Mouse (Mus musculus) kidney, embryonic 16.5 days (tissue): ENCODE results near the gene Trpm1. TPM values are rescaled to one million over a fixed set of nuclear protein-coding genes. Genes with fewer than 3 reads are reported as not detected.

Experiments used
- ATAC-seq: fragments of 200-750 bp; cut with Nextera tagmentation; 2 replicates; pipeline ENCODE4 v1.8.0; 2017; ENCODE audit warnings: moderate TSS enrichment; ENCODE audit not compliant: low FRiP score, low TSS enrichment
- H3K27ac ChIP-seq: fragments of 300-500 bp; sonication (generic); 2 replicates; pipeline ENCODE4 v1.5.1; 2014; ENCODE audit warnings: low read length
- H3K27me3 ChIP-seq: fragments of 300-500 bp; sonication (generic); 2 replicates; pipeline ENCODE4 v1.6.1; 2014; ENCODE audit warnings: low read length, control low read depth, mixed read lengths; ENCODE audit not compliant: insufficient read depth
- H3K36me3 ChIP-seq: fragments of 300-500 bp; sonication (generic); 2 replicates; pipeline ENCODE4 v1.6.1; 2014; ENCODE audit warnings: low read length, control low read depth, mixed read lengths; ENCODE audit not compliant: insufficient read depth
- H3K4me1 ChIP-seq: fragments of 300-500 bp; sonication (generic); 2 replicates; pipeline ENCODE4 v1.6.1; 2014; ENCODE audit warnings: low read length, control low read depth, mixed read lengths; ENCODE audit not compliant: insufficient read depth
- H3K4me2 ChIP-seq: fragments of 300-500 bp; sonication (generic); replicated peaks from 2 replicates; pipeline ENCODE4 v1.6.1; 2014; ENCODE audit warnings: low read depth, low read length
- H3K4me3 ChIP-seq: fragments of 300-500 bp; sonication (generic); 2 replicates; pipeline ENCODE4 v1.5.1; 2014; ENCODE audit warnings: mild to moderate bottlenecking, low read length
- H3K9ac ChIP-seq: fragments of 300-500 bp; sonication (generic); replicated peaks from 2 replicates; pipeline ENCODE4 v1.6.1; 2014; ENCODE audit warnings: low read length
- H3K9me3 ChIP-seq: fragments of 300-500 bp; sonication (generic); 2 replicates; pipeline ENCODE4 v1.6.1; 2016; ENCODE audit warnings: low read length, control low read depth
- WGBS: fragments of 180-500 bp; shearing (Covaris S2); extraction: QIAGEN DNeasy Blood & Tissue Kit; methylation state at CpG from one replicate; pipeline ENCODE4 v1.1.7; 2014; 5-methylcytosine and 5-hydroxymethylcytosine counted together
- polyA plus RNA-seq: library from polyadenylated mRNA; unstranded; fragments of >200 nt; fragmentation: Nextera tagmentation; extraction: Ambion mirVana; gene quantifications from 2 replicates; pipeline ENCODE4 v1.2.1, GENCODE M21; 2015

The Trpm1 gene
- polyA plus RNA-seq, 1 experiment from 2014 or later: 0.05 TPM

DNA sequence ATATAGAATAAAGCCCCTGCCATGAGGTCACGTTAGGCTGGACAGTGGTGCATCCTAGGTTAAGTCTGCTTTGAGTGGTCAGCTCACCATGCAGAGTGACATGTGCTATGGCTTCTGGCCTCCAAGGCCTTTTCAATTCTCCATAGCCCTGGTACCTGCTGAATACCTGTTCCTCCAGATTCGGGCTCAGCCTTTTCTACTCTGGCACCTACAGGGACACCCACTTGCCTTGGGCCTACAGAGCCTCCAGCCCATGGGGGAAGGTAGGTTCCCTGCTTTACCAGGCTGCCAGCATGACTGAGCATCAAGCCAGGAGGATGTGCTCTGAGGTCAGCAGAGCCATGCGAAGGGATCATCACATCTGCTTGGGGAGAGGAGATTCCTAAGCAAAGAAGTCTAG, 9.5 kb downstream of the Trpm1 start:
- no peak overlapping the region for H3K27ac ChIP-seq
- H3K4me2 ChIP-seq: no peak overlapping the region
- ATAC-seq: no peak
- H3K27me3 ChIP-seq: no peaks in the 10 kb centered on the region
- no peaks in the 10 kb centered on the region for H3K9me3 ChIP-seq
- H3K4me3 ChIP-seq: no peak overlapping the region
- no peaks in the 10 kb centered on the region for H3K4me1 ChIP-seq
- 84% methylated on average over 3 of the region's 3 CpGs for WGBS
- no peaks in the 10 kb centered on the region for H3K36me3 ChIP-seq
- no peak overlapping the region for H3K9ac ChIP-seq

DNA sequence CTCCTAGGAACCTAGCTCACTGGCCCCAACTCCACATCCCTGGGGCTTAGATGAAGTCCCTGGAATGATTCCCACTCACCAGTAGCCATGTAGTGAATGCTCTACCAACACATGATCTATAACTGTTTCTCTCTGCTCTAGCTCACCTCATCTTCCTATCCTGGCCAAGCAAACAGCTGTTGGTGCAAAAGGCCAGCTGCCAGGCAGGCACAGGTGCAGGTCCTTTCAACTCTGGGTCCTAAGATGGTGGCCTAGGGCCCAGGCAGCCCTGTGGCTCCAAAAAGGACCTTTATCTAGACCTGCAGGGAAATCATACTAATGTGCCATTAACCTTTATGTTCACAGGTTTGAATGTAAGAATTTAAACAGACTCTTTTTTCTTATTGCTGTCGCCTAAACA, 10.3 kb downstream of the Trpm1 start:
- H3K27me3 ChIP-seq: no peaks in the 10 kb centered on the region
- no peak overlapping the region for H3K4me2 ChIP-seq
- ATAC-seq: no peak
- no peak overlapping the region for H3K4me3 ChIP-seq
- H3K27ac ChIP-seq: no peak overlapping the region
- no peaks in the 10 kb centered on the region for H3K9me3 ChIP-seq
- H3K4me1 ChIP-seq: no peaks in the 10 kb centered on the region
- H3K36me3 ChIP-seq: no peaks in the 10 kb centered on the region
- WGBS: 87% methylated on average over 1 of the region's 1 CpGs
- H3K9ac ChIP-seq: no peak overlapping the region

DNA sequence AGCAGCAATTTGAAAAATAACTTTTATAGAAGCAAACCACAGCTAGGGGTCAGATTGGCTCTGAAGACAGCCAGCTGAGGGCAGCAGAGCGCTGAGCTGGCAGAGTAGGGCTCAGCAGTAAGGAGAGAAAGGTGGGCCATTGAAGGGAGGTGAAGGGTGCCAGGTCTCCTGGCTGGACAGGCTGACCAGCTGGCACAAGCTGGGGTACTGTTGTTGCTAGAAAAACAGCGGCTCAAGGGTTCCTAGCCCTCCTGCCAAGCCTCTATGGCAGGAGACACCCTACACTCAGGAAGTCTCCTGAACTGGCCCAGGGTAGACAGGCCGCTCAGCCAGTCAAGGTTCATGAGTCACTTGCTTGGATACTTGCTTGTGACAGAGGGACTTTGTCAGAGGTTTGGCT, 11.4 kb downstream of the Trpm1 start:
- H3K9me3 ChIP-seq: no peaks in the 10 kb centered on the region
- H3K4me3 ChIP-seq: no peak overlapping the region
- H3K4me1 ChIP-seq: no peaks in the 10 kb centered on the region
- 57% methylated on average over 3 of the region's 3 CpGs for WGBS
- no peaks in the 10 kb centered on the region for H3K36me3 ChIP-seq
- ATAC-seq: peak; percentile 67; the same call in 1 of the 2 replicates
- no peak overlapping the region for H3K9ac ChIP-seq
- H3K27me3 ChIP-seq: no peaks in the 10 kb centered on the region
- no peak overlapping the region for H3K4me2 ChIP-seq
- H3K27ac ChIP-seq: no peak overlapping the region

DNA sequence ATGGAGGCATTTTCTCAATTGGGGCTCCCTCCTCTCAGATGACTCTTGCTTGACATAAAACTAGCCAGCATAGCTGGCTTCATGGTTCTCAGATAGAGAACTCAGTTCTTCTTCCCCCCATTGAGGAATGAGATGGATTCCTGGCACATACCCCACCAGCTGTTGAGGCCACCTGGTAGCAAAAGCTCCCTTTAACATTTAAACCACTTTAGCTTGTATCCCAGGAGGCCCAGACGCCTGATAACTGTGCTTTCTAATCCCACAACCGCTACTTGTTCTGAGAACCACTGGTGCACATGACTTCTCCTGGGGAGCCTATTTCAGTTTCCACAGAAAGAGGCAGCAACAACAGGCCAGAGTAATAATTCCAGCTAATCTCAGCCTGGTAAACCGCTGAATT, 12.4 kb downstream of the Trpm1 start:
- Histone ChIP-seq H3K36me3 (no peaks in the 10 kb centered on the region), H3K4me3 (no peak overlapping the region), H3K27me3 (no peaks in the 10 kb centered on the region), H3K4me1 (no peaks in the 10 kb centered on the region), H3K27ac (no peak overlapping the region), H3K9me3 (no peaks in the 10 kb centered on the region), H3K4me2 (no peak overlapping the region), H3K9ac (no peak overlapping the region)
- WGBS: 92% methylated on average over 3 of the region's 3 CpGs
- no peak for ATAC-seq

DNA sequence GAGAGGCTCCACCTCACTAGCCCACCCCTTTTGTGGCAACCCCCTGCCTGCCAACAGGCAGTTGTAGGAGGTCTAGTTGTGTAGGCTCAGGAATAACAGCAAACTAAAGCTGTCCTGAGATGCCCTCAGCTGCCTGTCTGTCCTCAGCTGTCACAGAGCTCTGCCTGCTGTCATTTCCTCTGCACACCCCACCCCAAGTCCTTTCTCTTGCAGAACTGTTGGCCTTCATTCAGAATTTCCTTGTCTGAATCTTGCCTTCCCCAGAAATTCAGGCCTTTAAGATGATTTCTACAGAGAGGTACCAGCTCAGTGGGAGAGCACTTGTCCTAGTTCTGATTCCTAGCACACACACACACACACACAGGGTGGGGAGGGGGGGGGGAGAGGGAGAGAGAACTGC, 13.1 kb downstream of the Trpm1 start:
- Histone ChIP-seq H3K27me3 (no peaks in the 10 kb centered on the region), H3K4me1 (no peaks in the 10 kb centered on the region), H3K9me3 (no peaks in the 10 kb centered on the region), H3K36me3 (no peaks in the 10 kb centered on the region), H3K27ac (no peak overlapping the region), H3K4me3 (no peak overlapping the region), H3K4me2 (no peak overlapping the region), H3K9ac (no peak overlapping the region)
- ATAC-seq: no peak

DNA sequence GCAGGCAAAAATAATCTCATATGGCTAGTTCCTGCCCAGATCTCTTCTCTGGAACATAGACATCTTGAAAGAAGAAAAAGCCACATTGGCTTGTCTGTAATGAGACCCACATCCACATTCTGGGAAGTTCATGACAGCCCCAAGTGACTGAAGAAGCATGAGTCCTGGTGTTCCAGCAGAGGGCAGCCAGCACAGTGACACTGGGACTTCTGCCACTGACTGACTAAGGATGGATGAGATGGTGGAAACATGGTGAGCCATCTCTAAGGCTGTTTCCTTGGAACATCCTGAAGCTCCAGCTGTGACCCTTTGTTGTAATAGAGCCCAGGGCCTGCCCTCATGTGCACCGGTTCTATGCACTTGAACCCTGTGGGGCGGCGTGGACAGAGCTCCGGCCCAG, 25.7 kb downstream of the Trpm1 start:
- Histone ChIP-seq H3K9ac (no peak overlapping the region), H3K36me3 (no peaks in the 10 kb centered on the region), H3K4me1 (no peaks in the 10 kb centered on the region), H3K9me3 (no peaks in the 10 kb centered on the region), H3K4me2 (no peak overlapping the region), H3K4me3 (no peak overlapping the region), H3K27ac (no peak overlapping the region), H3K27me3 (no peaks in the 10 kb centered on the region)
- 91% methylated on average over 4 of the region's 4 CpGs for WGBS
- no peak for ATAC-seq

DNA sequence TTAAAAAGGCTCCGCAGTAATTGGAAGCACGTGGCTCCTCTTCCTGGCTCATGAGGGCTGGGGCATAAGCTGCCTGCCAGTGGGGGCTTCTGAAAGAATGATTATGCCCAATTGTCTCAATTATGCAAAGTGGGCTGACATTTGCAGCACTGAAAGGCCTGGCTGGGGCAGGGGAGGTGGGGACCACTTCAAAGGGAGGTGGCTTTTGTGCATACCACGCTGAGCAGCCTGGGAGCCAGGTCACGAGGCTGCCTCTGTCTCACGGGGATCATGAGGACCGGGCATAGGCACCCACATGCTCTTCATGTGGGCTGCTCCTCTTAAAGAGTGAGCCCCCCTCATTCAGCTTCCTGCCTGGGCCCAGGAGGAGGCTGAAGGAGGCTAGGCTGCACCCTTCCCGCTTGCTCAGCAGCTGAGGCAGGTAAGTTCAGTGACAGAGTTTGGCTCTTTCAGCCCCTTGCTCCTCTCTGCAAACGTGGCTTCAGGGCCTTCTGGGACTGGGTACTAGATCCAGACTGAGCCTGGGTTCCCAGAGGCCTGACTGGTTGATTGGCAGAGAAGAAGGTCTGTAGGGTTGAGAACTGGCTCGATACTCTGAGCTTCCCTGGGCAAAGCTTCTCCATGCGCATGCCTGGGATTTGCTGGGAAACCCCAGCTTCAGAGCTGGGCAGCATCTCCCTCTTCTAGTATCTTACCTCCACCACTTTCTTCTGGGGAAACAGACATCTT, 31.7 kb downstream of the Trpm1 start:
- Histone ChIP-seq H3K4me2 (no peak overlapping the region), H3K9me3 (no peaks in the 10 kb centered on the region), H3K4me3 (no peak overlapping the region), H3K4me1 (no peaks in the 10 kb centered on the region), H3K27me3 (no peaks in the 10 kb centered on the region), H3K9ac (no peak overlapping the region), H3K36me3 (no peaks in the 10 kb centered on the region), H3K27ac (no peak overlapping the region)
- WGBS: 39% methylated on average over 10 of the region's 10 CpGs
- ATAC-seq: no peak

DNA sequence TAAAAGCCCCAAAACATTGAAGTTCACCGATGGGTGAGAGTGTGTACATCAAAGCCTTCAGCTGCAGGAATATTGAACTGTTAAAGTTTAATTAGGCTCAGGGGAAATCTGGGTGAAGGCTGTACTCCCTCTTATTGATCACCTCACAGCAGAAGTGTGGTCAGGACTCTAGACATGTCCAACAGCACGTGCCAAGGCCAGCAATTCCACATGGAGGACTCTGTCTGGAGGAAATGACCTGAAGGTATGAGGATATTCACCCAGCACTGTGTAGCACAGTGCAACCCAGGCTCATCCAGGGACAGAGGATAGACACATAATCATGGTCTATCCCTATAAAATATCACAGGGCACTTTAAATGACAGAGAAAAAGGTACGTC, 32.3 kb downstream of the Trpm1 start:
- no peak for ATAC-seq
- Histone ChIP-seq H3K27me3 (no peaks in the 10 kb centered on the region), H3K4me1 (no peaks in the 10 kb centered on the region), H3K4me2 (no peak overlapping the region), H3K9me3 (no peaks in the 10 kb centered on the region), H3K36me3 (no peaks in the 10 kb centered on the region), H3K27ac (no peak overlapping the region), H3K4me3 (no peak overlapping the region), H3K9ac (no peak overlapping the region)
- 76% methylated on average over 3 of the region's 3 CpGs for WGBS

DNA sequence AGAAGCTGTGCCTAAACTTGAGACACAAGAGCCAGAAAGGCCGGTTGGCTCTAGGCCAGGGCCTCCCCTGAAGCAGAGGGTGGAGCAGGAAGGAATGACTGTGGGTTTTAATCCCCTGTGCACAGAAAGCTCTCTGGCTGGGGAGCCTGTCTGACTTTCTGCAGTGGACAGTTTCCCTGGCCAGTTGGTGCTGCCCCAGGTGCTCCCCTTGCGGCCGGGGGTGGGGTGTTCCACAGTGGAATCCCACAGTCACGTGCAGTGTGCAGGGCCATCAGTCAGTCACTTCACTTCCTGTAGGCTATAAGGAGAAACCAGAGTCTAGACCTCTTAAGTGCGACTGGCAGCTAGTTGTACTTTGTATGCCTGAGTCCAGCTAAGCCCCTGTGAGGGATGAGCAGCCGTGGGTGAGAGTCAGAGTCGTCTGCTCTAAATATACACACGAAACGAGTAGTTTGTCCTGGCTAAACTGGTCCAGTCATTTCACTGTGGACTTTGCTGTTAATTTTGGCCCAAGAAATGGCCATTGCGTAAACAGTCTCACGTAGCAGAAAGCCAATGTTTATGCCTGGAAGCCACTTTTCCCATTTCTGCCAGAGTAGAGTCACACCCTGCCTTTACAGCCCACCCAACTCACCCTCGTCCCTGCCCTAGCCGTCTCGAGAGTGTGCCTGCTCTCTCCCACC, 38.8 kb downstream of the Trpm1 start:
- H3K9ac ChIP-seq: no peak overlapping the region
- H3K4me3 ChIP-seq: no peak overlapping the region
- peak; percentile 70; the same call in 1 of the 2 replicates for ATAC-seq
- 47% methylated on average over 14 of the region's 14 CpGs for WGBS
- no peak overlapping the region for H3K27ac ChIP-seq
- no peaks in the 10 kb centered on the region for H3K36me3 ChIP-seq
- peaks cover 4% of the 10 kb centered on the region; the same call in 1 of the 2 replicates for H3K4me1 ChIP-seq
- H3K9me3 ChIP-seq: no peaks in the 10 kb centered on the region
- H3K27me3 ChIP-seq: no peaks in the 10 kb centered on the region
- H3K4me2 ChIP-seq: no peak overlapping the region

DNA sequence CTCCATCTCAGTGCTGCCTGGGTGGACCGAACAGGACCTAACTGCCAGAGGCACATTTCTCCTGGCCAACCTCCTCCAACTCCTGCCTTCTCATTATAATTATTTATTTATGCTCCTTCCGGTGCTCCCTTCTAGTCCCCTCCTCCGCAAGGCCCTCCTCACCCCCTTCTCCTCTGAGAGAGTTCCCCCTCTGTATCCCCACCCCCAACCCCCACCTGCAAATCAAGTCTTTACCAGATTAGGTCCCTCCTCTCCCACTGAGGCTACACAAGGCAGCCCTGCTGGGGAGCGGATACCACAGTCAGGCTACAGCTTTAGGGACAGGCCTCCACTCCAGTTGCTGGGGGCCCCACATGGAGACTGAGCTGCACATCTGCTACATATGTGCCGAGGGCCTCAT, 39.8 kb downstream of the Trpm1 start:
- Histone ChIP-seq H3K9me3 (no peaks in the 10 kb centered on the region), H3K36me3 (no peaks in the 10 kb centered on the region), H3K4me2 (no peak overlapping the region), H3K27me3 (no peaks in the 10 kb centered on the region), H3K27ac (no peak overlapping the region), H3K9ac (no peak overlapping the region), H3K4me1 (peaks cover 4% of the 10 kb centered on the region; the same call in 1 of the 2 replicates), H3K4me3 (no peak overlapping the region)
- WGBS: 56% methylated on average over 5 of the region's 5 CpGs
- no peak for ATAC-seq
